Mouse (Mus musculus) hindbrain, embryonic 16.5 days (tissue): ENCODE data around the gene Rtkn2. TPM values are rescaled to one million over a fixed set of nuclear protein-coding genes. Genes with fewer than 3 reads are reported as not detected.
A peak's percentile ranks its signal among the peaks of the same experiment; 100 is the strongest.

ENCODE experiments used
- ATAC-seq: fragments of 200-750 bp; cut with Nextera tagmentation; 2 replicates; pipeline ENCODE4 v1.8.0; 2017; ENCODE audit warnings: moderate TSS enrichment, moderate library complexity
- H3K27ac ChIP-seq: fragments of 300-500 bp; sonication (generic); 2 replicates; pipeline ENCODE4 v1.5.1; 2014; ENCODE audit warnings: low read depth, mild to moderate bottlenecking, control low read depth, low read length, moderate library complexity
- H3K27me3 ChIP-seq: fragments of 300-500 bp; sonication (generic); replicated peaks from 2 replicates; pipeline ENCODE4 v1.6.1; 2014; ENCODE audit warnings: low read length; ENCODE audit not compliant: control insufficient read depth, insufficient read depth
- H3K36me3 ChIP-seq: fragments of 300-500 bp; sonication (generic); 2 replicates; pipeline ENCODE4 v1.6.1; 2014; ENCODE audit warnings: mild to moderate bottlenecking, low read length, moderate library complexity, mixed read lengths; ENCODE audit not compliant: control insufficient read depth, insufficient read depth
- H3K4me1 ChIP-seq: fragments of 300-500 bp; sonication (generic); 2 replicates; pipeline ENCODE4 v1.6.1; 2014; ENCODE audit warnings: low read depth, low read length; ENCODE audit not compliant: control insufficient read depth, insufficient read depth
- H3K4me2 ChIP-seq: fragments of 300-500 bp; sonication (generic); 2 replicates; pipeline ENCODE4 v1.6.1; 2014; ENCODE audit warnings: mild to moderate bottlenecking, low read length, control low read depth, moderate library complexity
- H3K4me3 ChIP-seq: fragments of 300-500 bp; sonication (generic); 2 replicates; pipeline ENCODE4 v1.5.1; 2014; ENCODE audit warnings: mild to moderate bottlenecking, low read length, control low read depth, moderate library complexity
- H3K9ac ChIP-seq: fragments of 300-500 bp; sonication (generic); 2 replicates; pipeline ENCODE4 v1.6.1; 2014; ENCODE audit warnings: low read depth, mild to moderate bottlenecking, control low read depth, low read length, moderate library complexity
- H3K9me3 ChIP-seq: fragments of 300-500 bp; sonication (generic); 2 replicates; pipeline ENCODE4 v1.6.1; 2014; ENCODE audit warnings: mild to moderate bottlenecking, low read length, moderate library complexity; ENCODE audit not compliant: control insufficient read depth
- WGBS: fragments of 180-500 bp; shearing (Covaris S2); extraction: QIAGEN DNeasy Blood & Tissue Kit; methylation state at CpG from one replicate; pipeline ENCODE4 v1.1.7; 2014; 5-methylcytosine and 5-hydroxymethylcytosine counted together
- polyA plus RNA-seq: library from polyadenylated mRNA; unstranded; fragments of >200 nt; fragmentation: Nextera tagmentation; extraction: Ambion mirVana; gene quantifications from 2 replicates; pipeline ENCODE4 v1.2.1, GENCODE M21; 2015

The Rtkn2 gene
- polyA plus RNA-seq, 1 experiment from 2014 or later = 4.4 TPM

GRCm38 (mm10) chr10:68028327-68029080 is 49.1 kb downstream of the Rtkn2 start:
- no peaks in the 10 kb centered on the region for H3K4me1 ChIP-seq
- ATAC-seq = no peak
- no peak overlapping the region for H3K9ac ChIP-seq
- H3K27me3 ChIP-seq = no peaks in the 10 kb centered on the region
- no peak overlapping the region for H3K4me2 ChIP-seq
- H3K4me3 ChIP-seq = no peak overlapping the region
- H3K36me3 ChIP-seq = no peaks in the 10 kb centered on the region
- WGBS = 77% methylated on average over 12 of the region's 12 CpGs
- no peaks in the 10 kb centered on the region for H3K9me3 ChIP-seq
- no peak overlapping the region for H3K27ac ChIP-seq

DNA sequence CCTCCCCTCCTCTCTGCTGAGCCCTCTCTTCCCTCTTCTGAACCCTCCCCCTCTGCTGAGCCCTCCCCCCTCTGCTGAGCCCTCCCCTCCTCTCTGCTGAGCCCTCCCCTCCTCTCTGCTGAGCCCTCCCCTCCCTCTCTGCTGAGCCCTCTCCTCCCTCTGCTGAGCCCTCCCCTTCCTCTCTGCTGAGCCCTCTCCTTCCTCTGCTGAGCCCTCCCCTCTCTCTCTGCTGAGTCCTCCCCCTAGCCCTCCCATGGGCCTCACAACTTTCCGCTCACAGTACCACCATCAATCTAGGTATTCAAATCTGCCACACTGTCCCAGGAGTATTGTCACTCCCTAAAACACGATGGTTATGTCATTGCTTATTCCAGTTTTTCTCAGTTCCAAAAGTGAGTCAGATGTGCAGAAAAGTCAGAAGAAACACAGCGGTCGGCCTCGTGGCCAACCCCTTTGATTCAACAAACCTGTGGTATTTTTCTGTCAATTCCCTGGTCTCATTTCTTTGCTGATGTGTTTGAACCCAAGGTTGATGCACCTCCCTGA is 49.8 kb downstream of the Rtkn2 start:
- no peak for ATAC-seq
- Histone ChIP-seq H3K36me3 (no peaks in the 10 kb centered on the region), H3K4me2 (no peak overlapping the region), H3K4me3 (no peak overlapping the region), H3K4me1 (no peaks in the 10 kb centered on the region), H3K9ac (no peak overlapping the region), H3K27ac (no peak overlapping the region), H3K27me3 (no peaks in the 10 kb centered on the region), H3K9me3 (no peaks in the 10 kb centered on the region)
- WGBS = 76% methylated on average over 5 of the region's 5 CpGs

- no peak for ATAC-seq
- H3K27me3 ChIP-seq = no peaks in the 10 kb centered on the region
- no peak overlapping the region for H3K4me2 ChIP-seq
- 69% methylated on average over 6 of the region's 6 CpGs for WGBS
- no peak overlapping the region for H3K4me3 ChIP-seq
- H3K9me3 ChIP-seq = no peaks in the 10 kb centered on the region
- no peaks in the 10 kb centered on the region for H3K36me3 ChIP-seq
- H3K9ac ChIP-seq = no peak overlapping the region
- H3K4me1 ChIP-seq = no peaks in the 10 kb centered on the region
- H3K27ac ChIP-seq = no peak overlapping the region
Observed at GRCm38 (mm10) chr10:68030027-68030426, 50.7 kb downstream of the Rtkn2 start.

DNA sequence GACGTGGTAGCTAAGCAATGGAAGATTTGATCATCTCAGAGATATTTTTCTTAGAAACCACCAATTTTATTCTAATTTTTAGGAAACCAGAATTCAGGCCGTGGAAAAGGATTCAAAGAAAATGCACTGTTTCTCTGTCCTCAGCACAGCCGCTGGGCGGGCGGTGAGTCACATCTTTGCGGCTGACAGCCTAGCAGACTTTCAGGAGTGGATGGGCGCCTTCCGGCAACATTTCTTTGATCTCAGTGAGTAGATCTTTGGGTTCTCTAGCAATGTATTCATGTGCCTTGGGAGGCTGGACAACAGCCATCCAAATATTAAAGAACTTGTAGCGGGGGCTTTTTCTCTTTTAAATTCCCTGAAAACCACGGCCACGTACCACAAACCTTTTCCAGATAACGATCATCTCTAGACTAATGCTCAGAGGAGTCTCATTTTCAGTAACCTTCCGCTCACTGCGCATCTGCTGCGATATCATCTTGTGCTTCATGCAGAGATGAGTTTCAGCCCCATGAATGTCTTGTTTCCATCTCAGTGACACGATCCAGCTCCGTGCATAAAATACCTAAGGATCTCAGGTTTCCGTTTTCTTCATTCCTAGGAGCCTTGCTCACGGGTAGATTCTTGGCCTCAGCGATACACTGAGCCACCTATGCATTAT is 56.5 kb downstream of the Rtkn2 start:
- no peaks in the 10 kb centered on the region; the same call in 1 of the 2 replicates for H3K4me1 ChIP-seq
- 94% methylated on average over 20 of the region's 20 CpGs for WGBS
- H3K36me3 ChIP-seq = no peaks in the 10 kb centered on the region
- H3K27me3 ChIP-seq = no peaks in the 10 kb centered on the region
- H3K27ac ChIP-seq = no peak overlapping the region
- H3K9ac ChIP-seq = no peak overlapping the region
- H3K4me3 ChIP-seq = no peak overlapping the region
- no peaks in the 10 kb centered on the region for H3K9me3 ChIP-seq
- no peak overlapping the region for H3K4me2 ChIP-seq
- no peak for ATAC-seq

DNA sequence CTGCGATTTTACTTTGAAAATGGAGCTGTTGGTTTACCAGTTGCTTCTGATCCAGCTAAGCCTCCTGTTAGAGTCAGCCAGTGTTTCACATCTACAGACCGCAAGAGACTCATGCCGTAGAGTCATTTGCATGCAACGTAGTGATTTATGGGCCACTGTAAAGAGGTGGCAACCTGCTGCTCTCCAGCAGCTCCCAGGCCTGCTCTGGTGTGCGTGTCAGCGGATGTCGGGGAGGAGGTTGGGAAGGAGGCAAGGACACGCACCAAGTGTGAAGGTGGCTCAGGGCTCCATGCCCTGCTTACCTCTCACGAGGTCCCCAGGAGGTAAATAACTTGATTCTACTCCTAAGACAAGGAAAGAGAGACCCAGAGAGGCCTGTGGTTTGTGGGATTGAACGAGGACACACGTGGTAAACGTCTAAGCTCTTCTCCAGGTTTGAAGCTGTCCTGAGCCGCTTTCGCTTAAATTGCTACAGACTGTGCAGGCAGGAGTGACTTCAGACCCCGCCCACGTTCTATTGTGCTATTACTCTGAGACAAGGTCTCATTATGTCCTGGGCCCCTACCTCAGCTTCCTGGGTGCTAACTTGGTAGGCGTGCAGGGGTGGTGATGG is 57.1 kb downstream of the Rtkn2 start:
- Histone ChIP-seq H3K9ac (no peak overlapping the region), H3K9me3 (no peaks in the 10 kb centered on the region), H3K27me3 (no peaks in the 10 kb centered on the region), H3K36me3 (no peaks in the 10 kb centered on the region), H3K4me1 (no peaks in the 10 kb centered on the region; the same call in 1 of the 2 replicates), H3K4me2 (no peak overlapping the region), H3K4me3 (no peak overlapping the region), H3K27ac (no peak overlapping the region)
- no peak for ATAC-seq
- 87% methylated on average over 17 of the region's 17 CpGs for WGBS

DNA sequence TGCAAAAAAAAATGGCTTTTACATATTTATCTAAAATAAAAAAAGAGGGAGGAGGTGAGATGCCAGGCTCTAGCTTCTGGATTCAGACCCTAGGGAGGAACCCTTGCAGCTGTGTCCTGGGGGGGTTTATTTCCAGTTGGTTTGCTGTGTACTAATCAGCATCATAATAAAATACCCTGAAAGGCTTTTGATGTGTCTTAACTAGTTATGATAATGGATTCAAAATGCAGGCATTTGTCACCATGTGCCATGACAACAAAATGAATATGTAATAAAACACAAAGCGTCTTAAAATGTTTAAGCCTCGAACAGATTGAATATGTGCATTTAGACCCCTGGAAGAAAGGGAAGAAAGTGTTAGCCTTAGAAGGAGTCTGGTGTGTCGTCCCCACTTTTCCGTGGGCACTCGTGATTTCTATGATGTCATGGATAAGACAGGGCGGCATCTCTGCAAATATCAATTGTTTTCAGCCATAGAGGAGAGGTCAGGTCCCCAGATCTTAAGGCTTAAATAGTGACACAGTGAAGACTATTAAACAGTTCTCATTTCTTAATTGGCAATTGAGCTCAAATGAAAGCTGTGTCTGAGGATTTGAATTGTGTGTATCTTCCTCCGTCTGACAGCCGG is 59.7 kb downstream of the Rtkn2 start:
- H3K4me2 ChIP-seq = peak overlapping the region; percentile 33
- H3K27ac ChIP-seq = no peak overlapping the region
- H3K4me3 ChIP-seq = no peak overlapping the region
- H3K36me3 ChIP-seq = no peaks in the 10 kb centered on the region
- no peak for ATAC-seq
- no peak overlapping the region for H3K9ac ChIP-seq
- H3K4me1 ChIP-seq = no peaks in the 10 kb centered on the region; the same call in 1 of the 2 replicates
- H3K9me3 ChIP-seq = no peaks in the 10 kb centered on the region
- 32% methylated on average over 8 of the region's 8 CpGs for WGBS
- no peaks in the 10 kb centered on the region for H3K27me3 ChIP-seq

DNA sequence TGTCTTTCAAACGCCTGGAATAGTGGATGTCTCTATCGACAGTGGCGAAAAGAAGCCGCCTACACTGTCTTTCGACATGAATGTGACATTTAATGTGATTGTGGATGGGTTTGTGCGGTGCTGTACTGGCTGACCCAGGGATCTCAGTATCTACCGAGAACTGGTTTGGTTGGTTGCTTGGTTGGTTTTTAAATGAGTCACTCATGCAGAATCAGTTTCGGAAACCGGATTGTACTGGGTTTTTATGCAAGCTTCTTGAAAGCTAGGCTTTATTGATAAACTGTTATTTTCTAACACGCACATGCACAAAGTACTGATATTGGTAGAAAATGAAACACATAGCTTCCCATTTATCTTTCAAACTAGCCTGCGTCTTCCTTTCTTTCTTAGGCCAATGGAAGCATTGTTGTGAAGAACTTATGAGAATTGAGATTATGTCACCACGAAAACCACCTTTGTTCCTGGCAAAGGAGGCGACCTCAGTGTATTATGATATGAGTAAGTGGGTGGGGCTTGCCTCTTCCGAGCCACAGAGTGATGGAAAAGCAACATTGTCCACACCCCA is 60.4 kb downstream of the Rtkn2 start:
- H3K4me3 ChIP-seq = no peak overlapping the region
- ATAC-seq = no peak
- H3K4me1 ChIP-seq = no peaks in the 10 kb centered on the region; the same call in 1 of the 2 replicates
- H3K9me3 ChIP-seq = no peaks in the 10 kb centered on the region
- H3K4me2 ChIP-seq = peak overlapping the region; percentile 33
- H3K36me3 ChIP-seq = no peaks in the 10 kb centered on the region
- no peaks in the 10 kb centered on the region for H3K27me3 ChIP-seq
- WGBS = 55% methylated on average over 14 of the region's 14 CpGs
- no peak overlapping the region for H3K27ac ChIP-seq
- H3K9ac ChIP-seq = no peak overlapping the region

DNA sequence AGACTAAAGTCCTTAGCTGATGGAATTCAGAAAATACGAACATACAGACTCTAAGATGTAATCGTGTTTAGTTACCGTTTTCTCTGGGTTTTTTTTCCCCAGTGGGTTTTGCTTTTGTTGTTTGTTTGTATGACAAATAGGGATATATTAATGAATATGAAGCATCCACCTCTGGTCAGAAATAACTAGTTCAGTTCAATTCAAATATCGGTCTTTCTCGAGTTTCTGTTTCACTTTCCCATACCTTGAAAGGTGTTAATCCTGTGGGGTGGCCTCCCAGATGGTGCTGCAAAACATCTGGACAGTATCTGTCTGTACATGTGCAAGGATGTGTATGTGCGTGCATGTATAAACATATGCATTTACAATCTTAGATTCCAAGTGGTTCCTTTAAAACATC is 61.0 kb downstream of the Rtkn2 start:
- 91% methylated on average over 6 of the region's 6 CpGs for WGBS
- Histone ChIP-seq H3K9ac (no peak overlapping the region), H3K36me3 (no peaks in the 10 kb centered on the region), H3K9me3 (no peaks in the 10 kb centered on the region), H3K4me3 (no peak overlapping the region), H3K4me2 (no peak overlapping the region), H3K4me1 (no peaks in the 10 kb centered on the region; the same call in 1 of the 2 replicates), H3K27ac (no peak overlapping the region), H3K27me3 (no peaks in the 10 kb centered on the region)
- no peak for ATAC-seq
